Mouse (Mus musculus): ENCODE data around the gene Gm43518.

Gene Gm43518

DNA sequence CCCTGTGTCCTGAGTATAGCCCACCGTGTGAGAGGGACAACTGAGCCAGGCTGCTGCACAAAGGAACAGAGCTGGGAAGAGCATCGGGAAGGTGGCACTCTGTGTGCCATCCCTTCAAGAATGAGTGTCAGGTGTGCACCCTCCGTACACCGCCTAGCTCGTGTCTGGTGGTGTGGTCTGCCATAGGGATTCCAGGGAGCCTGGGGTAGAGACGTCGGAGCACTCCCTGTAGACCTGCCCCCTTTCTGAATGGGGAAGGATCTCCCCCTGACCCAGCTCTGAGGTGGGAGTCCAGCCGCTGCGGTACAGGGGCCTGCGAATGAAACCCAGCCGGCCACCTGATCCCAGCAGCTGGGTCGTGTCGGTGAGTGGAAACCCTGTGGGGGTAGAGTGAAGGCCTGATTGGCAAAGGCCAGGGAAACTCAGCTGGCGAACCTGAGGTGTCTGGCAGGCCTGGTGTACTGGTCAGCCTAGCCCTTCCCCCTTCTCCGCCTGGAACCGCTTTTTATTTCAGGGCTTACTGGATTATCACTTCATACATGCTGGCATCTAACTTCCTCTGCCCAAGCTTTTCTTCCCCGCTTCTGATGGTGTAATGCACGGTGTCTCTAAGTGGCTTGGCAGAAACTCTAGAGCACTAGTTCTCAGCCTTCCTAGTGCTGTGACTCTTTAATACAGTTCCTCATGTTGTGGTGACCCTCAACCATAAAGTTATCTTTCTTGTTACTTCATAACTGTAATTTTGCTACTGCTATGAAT, 52.2 kb downstream of the Gm43518 start:
- DNase-seq (ENCODE audit: low spot score): no peak

DNA sequence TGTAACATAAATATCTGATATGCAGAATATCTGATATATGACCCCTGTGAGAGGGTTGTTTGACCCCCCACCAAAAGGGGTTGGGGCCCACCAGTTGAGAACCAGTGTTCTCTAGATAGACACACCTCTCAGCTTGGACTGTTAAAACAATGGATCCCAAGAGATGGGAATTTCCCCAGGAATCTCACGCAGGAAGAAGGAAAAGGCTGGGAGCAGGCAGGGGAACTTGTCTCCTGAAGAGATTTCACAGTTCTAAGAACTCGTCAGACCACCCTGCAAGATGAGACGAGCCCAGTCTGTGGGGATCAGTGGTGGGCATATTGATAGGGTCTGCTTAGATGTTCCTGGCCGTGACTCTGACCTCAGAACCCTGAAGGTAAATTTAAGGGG, 52.8 kb downstream of the Gm43518 start:
- no peak for DNase-seq (ENCODE audit: low spot score)

DNA sequence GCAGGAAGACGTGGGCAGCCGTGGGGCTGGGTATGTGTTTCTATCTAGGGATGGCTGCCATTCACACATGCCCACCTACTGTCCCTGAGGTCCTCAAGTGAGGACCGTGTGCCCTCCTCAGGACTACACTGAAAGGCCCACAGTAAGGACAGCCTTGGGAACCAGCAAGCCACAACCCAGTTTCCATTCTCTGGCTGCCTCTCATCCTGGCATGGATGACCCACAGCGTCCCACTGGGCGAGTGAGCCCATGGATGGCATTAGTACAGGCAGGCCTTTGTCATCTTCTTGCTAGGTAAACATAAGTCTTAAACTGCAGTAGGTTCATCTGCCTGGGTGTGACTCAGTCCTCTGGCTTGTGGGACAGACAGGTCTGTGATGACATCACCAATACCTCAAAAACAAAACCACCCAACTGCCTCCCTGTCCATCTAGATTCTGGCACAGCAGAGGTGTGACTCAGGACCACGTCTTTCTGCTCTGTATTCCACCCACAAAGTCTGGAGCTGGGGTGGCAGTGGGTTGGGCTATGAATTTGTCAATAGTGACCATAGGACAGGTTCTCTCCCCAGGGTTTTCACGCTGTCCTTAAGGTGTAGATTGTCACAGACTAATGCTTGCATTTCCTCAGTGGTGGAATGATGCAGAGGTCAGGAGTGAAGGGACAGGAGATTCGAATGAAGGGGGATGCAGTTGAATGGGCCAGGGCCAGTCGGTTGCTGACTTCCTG, 53.5 kb downstream of the Gm43518 start:
- no peak for DNase-seq (ENCODE audit: low spot score)

DNA sequence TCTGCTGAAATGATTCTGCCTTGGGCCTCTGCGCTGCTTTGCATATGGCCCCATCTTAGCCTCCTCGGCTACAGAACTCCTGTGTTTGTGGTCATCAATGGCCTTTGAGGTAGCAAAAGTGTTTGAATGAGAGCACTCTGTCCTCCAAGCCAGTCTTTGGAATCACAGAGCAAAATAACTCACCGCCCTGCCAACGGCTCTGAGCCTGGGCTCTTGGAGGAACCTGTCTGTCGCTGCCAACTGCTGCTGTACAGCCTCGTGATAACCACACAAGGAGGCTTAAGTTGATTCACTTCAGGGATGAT, 54.0 kb downstream of the Gm43518 start:
- no peak for DNase-seq (ENCODE audit: low spot score)

DNA sequence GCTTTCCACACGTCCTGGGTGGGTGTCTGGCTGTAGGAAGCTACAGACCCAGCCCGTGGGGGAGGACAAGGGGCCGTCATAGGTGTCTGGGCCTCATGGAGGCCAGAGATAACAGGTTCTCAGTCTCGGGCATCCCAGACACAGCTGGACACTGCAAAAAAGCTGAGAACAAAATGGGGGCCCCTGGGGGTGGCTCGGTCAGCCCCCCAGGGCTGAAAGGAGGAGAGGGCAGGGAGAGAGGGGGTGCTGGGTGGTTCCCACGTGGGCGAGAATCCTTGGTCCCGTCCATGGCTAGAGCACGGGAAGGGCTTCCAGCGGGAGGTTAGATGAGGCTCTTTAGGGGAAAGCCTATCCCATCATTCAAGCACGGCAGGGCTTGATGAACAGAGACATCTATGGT, 55.6 kb downstream of the Gm43518 start:
- no peak for DNase-seq (ENCODE audit: low spot score)

DNA sequence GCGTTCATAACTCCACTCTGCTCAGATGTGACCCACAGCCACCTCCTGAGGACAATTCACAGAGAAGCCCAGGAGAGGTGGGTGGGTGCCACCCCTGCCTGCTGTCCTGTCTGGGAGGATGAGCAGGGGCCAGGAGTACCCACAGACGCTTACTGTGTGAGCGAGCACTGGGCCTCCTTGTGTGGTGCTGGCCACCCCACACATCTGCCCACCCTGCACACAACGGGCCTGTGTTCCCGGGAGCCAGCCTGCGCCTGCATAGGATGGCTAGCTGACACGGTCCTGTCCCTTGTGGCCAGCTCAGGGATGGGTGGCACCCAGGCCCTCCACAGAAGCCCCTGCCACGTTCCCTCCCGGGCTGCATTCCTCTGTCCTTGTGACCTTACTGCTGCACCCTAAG, 58.2 kb downstream of the Gm43518 start:
- DNase-seq (ENCODE audit: low spot score): no peak

DNA sequence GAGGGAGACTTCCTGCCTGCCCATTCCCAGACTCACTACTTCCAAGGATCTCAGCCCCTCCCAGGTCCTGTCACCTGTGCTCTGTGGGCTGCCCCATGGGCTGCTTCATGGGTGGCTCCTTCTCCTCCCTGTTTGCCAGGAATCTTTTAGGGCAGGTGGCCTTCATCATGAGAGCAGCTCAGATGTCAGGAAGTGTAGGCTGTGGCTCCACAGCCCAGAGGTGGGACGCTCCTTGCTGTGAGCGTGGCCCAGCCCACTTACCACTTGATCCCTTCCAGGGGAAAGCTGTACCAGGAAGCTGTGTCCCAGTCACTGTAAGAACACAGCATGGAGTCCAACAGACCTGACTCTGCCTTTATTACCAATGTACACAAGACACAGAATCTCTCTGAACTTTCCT, 59.7 kb downstream of the Gm43518 start:
- no peak for DNase-seq (ENCODE audit: low spot score)

DNA sequence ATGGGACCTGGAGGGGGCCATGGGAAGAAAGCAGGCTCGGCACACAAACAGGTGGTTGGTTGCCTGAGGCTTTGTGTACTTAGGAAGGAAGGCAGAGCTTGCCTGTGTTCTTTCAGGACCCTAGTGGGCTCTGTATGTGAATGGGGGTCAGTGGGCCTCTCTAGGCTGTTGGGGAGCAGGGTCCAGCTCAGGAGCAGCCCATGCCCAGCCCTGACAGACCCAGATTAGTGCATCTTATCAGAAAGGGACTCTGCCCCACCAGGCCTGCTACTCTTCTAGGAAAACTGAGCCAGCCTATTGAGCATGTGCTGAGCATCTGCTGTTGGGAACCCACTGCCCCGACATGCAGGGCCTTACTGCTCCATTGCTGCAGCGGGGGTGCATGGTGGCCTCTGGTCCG, 60.3 kb downstream of the Gm43518 start:
- DNase-seq (ENCODE audit: low spot score): no peak
